ENCODE assay signal across 33 mouse cellular contexts in the genomic region with DNA sequence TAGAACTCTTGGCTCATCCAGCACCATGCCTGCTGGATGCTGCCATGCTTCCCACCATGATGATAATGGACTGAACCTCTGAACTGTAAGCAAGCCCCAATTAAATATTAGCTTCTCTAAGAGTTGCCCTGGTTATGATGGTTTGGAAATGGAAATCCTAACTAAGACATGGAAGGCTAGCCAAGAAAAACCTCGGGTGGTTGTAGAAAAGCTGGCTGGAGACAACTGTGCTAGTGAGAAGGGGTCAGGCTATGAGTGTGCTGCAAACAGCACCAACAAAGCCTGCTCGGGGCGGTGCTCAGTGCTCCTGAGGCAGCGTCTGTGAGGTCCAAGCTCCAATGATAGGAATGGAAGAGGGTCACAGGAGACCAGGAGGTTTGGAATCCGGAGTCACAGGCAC.
"Had no signal": no experiment of that assay in that cellular context is flagged by ENCODE, and none has a peak within 500 bp of the region (broad histone marks: within the 10 kb centered on the region; RNA-seq: fewer than 3 reads in every experiment).

No protein-coding gene starts in this region.

- H3K27me3 ChIP-seq: limb, embryonic 12.5 days; limb, embryonic 13.5 days; limb, embryonic 15.5 days; liver, embryonic 12.5 days; liver, embryonic 13.5 days; liver, embryonic 15.5 days; lung, embryonic 15.5 days; megakaryocyte, embryonic 14.5 days; midbrain, embryonic 12.5 days; midbrain, embryonic 13.5 days; midbrain, embryonic 15.5 days; neural tube, embryonic 12.5 days; neural tube, embryonic 13.5 days had no signal

- H3K27ac ChIP-seq: limb, embryonic 10.5 days; limb, embryonic 12.5 days; limb, embryonic 13.5 days; limb, embryonic 15.5 days; liver, embryonic 12.5 days; liver, embryonic 13.5 days; liver, embryonic 14.5 days; liver, embryonic 15.5 days; lung, embryonic 15.5 days; macrophage; midbrain, embryonic 10.5 days; midbrain, embryonic 12.5 days; midbrain, embryonic 13.5 days; midbrain, embryonic 15.5 days; neural tube, embryonic 12.5 days; neural tube, embryonic 13.5 days had no signal

- H3K4me2 ChIP-seq: limb, embryonic 12.5 days; limb, embryonic 13.5 days; limb, embryonic 15.5 days; liver, embryonic 11.5 days; liver, embryonic 12.5 days; liver, embryonic 13.5 days; liver, embryonic 15.5 days; lung, embryonic 14.5 days; lung, embryonic 15.5 days; midbrain, embryonic 11.5 days; midbrain, embryonic 12.5 days; midbrain, embryonic 13.5 days; midbrain, embryonic 15.5 days; neural tube, embryonic 12.5 days; neural tube, embryonic 13.5 days had no signal

- H3K4me3 ChIP-seq: limb, embryonic 10.5 days; limb, embryonic 12.5 days; limb, embryonic 13.5 days; limb, embryonic 15.5 days; liver, embryonic 12.5 days; liver, embryonic 13.5 days; liver, embryonic 15.5 days; lung, embryonic 15.5 days; megakaryocyte, embryonic 14.5 days; midbrain, embryonic 10.5 days; midbrain, embryonic 12.5 days; midbrain, embryonic 13.5 days; midbrain, embryonic 15.5 days; myocyte; neural tube, embryonic 12.5 days; neural tube, embryonic 13.5 days had no signal

- H3K4me1 ChIP-seq: limb, embryonic 10.5 days; limb, embryonic 12.5 days; limb, embryonic 13.5 days; limb, embryonic 15.5 days; liver, embryonic 12.5 days; liver, embryonic 13.5 days; liver, embryonic 15.5 days; lung, embryonic 15.5 days; megakaryocyte, embryonic 14.5 days; midbrain, embryonic 10.5 days; midbrain, embryonic 12.5 days; midbrain, embryonic 13.5 days; neural tube, embryonic 12.5 days had no signal

- H3K9ac ChIP-seq: limb, embryonic 12.5 days; limb, embryonic 13.5 days; limb, embryonic 15.5 days; liver, embryonic 12.5 days; liver, embryonic 13.5 days; liver, embryonic 14.5 days; liver, embryonic 15.5 days; liver, postnatal 0 days; lung, embryonic 14.5 days; lung, embryonic 15.5 days; midbrain, embryonic 12.5 days; midbrain, embryonic 13.5 days; midbrain, embryonic 15.5 days; neural tube, embryonic 12.5 days; neural tube, embryonic 13.5 days had no signal

- ATAC-seq: liver, embryonic 12.5 days; liver, postnatal 0 days; lung, postnatal 0 days; midbrain, embryonic 13.5 days; midbrain, embryonic 15.5 days; midbrain, embryonic 16.5 days had no signal

- H3K36me3 ChIP-seq: limb, embryonic 10.5 days; limb, embryonic 12.5 days; limb, embryonic 13.5 days; limb, embryonic 15.5 days; liver, embryonic 12.5 days; liver, embryonic 13.5 days; liver, embryonic 15.5 days; lung, embryonic 15.5 days; midbrain, embryonic 10.5 days; midbrain, embryonic 12.5 days; midbrain, embryonic 13.5 days; midbrain, embryonic 15.5 days; neural tube, embryonic 12.5 days; neural tube, embryonic 13.5 days had no signal

- H3K9me3 ChIP-seq: limb, embryonic 10.5 days; limb, embryonic 12.5 days; limb, embryonic 15.5 days; liver, embryonic 12.5 days; liver, embryonic 15.5 days; lung, embryonic 15.5 days; midbrain, embryonic 10.5 days; midbrain, embryonic 12.5 days; midbrain, embryonic 13.5 days; midbrain, embryonic 15.5 days had no signal

- DNase-seq: left cerebral cortex, postnatal 4 days; liver; liver, embryonic 13.5 days; liver, postnatal 0 days; lung, adult 18-20 months; lung, adult 2 months; lung, embryonic 14.5 days; lung, postnatal 10 days; lung, postnatal 14 days; lung, postnatal 36 days; lung, postnatal 4 days; midbrain, embryonic 14.5 days had no signal
